Mouse (Mus musculus) layer of hippocampus, postnatal 14 days (tissue): ENCODE measurements around the gene Tgfbi. TPM values are rescaled to one million over a fixed set of nuclear protein-coding genes. Genes with fewer than 3 reads are reported as not detected.

ENCODE experiments used
- DNase-seq, 2 experiments: peaks; one replicate each; pipeline ENCODE4 v3.0.0; 2021 to 2022; ENCODE audit warnings: low spot score in 2 of 2, mixed read lengths in 1 of 2
- total RNA-seq, 2 experiments: library from RNA; stranded (reverse); gene quantifications; 2 replicates each; pipeline ENCODE4 v1.2.3; 2021

Gene Tgfbi
- total RNA-seq, 2 experiments from 2014 or later, result 3.3 to 4.7 TPM

GRCm38 (mm10) chr13:56597831-56598612 is 11.3 kb upstream of the Tgfbi start:
- DNase-seq, result no peak

DNA sequence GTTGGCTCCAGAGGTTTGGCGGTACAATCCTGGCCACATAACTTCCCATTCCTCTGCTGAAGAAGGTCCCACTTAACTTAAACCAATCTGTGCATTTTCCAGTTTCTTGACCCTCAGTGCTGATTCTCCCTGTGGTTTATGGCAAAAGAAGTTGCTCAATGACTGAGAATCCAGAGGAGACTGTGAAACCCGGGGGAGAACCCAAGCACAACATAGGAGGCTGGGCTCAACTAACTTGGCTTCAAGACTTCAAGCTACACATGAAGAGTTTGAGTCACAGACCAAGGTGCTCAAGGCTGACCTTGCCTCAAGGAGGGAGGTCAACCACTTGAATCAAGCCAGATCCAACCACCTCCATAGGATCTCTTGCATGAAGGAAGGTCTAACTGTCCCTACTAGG is 9.8 kb upstream of the Tgfbi start:
- no peak for DNase-seq

GRCm38 (mm10) chr13:56600216-56600890 is 9.0 kb upstream of the Tgfbi start:
- no peak for DNase-seq

GRCm38 (mm10) chr13:56601199-56601598 is 8.1 kb upstream of the Tgfbi start:
- DNase-seq, result no peak

DNA sequence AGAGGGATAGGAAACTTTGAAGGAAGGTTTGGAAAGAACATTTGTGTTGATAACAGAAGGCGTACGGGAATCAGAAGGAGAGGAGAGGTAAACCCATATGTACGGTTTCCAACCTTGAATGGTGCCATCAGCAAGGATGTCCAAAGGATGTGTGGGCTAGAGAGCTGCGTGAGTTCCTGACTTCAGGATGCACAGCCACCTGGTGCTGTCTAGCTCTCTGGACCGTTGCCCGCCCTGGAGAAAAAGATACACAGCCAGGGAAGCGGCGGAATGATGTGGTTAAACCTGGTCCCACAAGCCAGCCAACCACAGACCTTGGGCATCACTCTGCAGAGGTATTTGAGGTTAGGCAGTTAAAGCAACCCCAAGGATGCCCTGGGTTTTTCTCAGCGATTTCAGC is 3.8 kb upstream of the Tgfbi start:
- no peak for DNase-seq

DNA sequence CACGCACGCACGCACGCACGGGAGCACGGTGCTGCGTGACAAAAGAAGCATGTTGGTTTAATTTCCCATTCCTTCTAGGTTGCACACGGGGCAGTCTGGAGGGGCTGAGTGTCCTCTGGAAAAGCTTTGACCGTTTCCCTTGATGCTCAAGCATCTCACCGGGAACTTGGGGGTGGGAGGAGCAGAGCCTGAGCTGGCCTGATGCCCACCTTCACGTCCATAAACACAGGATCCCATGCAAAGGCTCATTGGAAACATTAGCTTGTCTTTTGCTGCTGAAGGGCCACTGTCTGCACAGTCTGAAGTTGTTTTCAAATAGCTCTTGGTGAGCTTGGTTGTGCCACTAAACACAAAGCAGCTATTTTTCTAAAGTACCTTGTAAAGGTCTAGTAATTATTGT is 2.6 kb upstream of the Tgfbi start:
- DNase-seq, result no peak

DNA sequence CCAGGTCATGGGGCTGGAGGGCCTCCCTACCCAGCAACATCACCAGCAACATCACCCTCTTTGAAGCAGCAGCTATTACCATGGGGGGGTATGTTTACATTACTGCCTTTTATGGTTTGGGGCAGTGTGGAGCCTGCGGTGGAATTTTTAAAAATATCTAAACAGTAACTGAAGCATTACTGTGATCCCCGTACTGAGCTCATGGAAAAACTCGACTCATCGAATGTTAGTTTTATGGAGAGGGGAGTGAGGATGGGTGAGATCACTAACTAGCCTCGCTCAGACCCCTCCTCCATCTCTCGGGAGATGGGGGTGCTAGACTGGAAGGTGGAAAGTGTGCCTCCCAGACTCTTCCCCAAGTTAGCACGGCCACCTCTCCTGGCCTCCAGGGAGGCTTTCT is 2.1 kb upstream of the Tgfbi start:
- DNase-seq, result no peak

DNA sequence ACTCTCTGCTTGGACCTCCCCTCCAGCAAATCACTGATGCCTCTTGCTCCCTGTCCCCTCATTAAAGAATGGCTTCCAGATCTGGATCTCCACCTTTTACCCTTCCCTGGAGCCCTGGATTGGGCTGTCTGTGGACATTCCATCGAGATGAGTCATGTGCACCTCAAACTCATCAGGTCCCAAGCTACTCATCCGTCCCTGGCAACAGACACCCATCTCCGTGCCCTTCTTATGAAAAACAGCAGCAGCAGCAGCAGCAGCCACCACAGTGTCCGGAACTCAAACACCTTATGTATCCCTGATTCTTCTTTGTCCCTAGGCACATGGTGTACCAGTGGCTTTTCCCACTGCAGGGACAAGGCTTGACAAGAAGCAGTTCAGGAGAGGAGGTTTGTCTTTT is 1.5 kb upstream of the Tgfbi start:
- no peak for DNase-seq

- DNase-seq, result no peak
Measured at GRCm38 (mm10) chr13:56611129-56611528, 1.8 kb downstream of the Tgfbi start.

DNA sequence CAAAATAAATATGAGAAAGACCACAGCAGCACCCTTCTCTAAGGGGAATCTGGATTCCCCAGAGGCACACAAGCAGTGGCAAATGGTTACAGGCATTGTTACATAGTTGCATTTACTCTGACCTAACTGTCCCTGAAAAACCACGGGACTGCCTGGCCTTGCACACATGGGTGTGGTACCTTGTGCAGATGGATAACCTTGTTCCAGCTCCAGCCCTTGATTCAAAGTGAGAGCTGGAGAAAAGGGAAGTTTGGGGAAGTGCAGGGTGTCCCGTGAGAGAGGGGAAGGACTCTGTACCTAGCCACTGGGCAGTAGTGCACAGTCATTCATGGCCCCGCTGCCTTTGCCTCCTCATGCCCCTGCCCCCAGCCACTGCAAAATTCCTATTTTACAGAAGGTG is 2.4 kb downstream of the Tgfbi start:
- DNase-seq, result no peak

DNA sequence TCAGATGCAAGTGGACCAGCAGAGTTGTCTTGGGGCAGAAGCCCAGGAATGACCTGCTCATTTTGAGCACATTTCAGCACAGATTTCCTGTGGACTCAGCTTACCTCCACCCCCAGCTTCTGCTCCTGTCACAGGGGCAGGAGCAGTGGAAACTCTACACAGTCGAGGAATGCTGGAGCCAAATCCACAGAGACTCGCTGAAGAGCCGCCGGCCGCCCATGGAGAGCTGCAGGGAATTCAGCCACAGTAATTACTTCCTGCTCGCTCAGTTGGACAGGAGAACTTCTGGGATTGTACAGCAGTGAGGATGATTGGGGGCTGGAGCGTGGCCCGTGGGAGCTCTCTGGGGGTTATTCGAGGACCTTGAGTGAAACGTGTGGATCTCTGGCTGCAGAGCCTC is 3.0 kb downstream of the Tgfbi start:
- no peak for DNase-seq

DNA sequence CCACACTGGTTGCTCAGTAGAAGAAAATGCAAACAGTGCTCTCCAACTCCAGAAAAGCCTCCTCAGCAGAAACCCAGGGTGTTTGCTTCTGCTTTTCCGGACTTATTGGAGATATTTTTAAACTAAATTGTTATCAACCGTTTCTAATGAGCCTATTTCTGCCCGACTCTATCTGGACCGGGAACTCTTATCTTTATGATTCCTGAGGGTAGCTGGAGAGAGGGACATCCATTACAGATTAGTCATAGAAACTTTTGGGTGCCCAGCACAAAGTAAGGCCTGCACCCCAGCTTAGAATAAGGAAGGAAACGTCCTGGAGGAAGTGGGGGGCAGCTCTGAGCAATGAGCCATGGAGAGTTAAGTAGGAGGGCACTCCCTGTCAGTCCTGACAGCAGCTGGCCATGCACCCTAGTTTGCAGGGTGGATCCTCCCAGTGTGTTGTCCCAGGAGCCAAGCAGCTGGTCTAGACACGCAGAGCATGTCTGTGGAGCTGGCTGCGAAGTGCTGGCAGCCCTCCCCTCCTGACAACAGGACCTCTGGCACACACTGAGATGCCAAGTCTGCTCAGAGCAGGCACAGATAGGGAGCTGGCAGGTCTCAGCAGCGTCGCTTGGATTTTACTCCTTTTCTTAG is 4.2 kb downstream of the Tgfbi start:
- DNase-seq, result peak; percentile 35 to 40

- DNase-seq, result no peak
Measured at GRCm38 (mm10) chr13:56614768-56615167, 5.4 kb downstream of the Tgfbi start.

GRCm38 (mm10) chr13:56615223-56615622 is 5.9 kb downstream of the Tgfbi start:
- DNase-seq, result no peak

GRCm38 (mm10) chr13:56615864-56616263 is 6.5 kb downstream of the Tgfbi start:
- DNase-seq, result no peak

DNA sequence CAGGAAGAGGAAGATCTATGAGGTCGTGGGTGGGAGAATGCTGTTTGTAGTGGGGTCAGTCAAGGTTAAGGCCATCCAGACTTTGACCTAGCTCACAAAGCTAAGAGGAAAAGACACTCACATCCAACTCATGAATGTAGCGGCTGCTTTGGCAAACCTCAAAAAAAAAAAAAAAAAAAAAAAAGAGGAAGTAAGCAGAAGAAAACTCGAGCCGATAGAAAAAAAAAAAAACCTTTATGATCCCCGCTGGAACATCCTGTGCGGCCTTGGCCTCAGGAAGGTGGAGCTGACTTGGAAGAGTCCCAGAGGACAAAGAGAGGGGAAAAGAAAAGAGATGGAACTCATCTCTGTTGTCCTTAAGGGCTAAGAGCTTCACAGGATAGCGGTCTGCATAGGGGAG is 7.1 kb downstream of the Tgfbi start:
- DNase-seq, result no peak

- no peak for DNase-seq
Measured at GRCm38 (mm10) chr13:56617197-56617596, 7.9 kb downstream of the Tgfbi start.

- no peak for DNase-seq
Measured at GRCm38 (mm10) chr13:56622201-56622757, 13.0 kb downstream of the Tgfbi start.

DNA sequence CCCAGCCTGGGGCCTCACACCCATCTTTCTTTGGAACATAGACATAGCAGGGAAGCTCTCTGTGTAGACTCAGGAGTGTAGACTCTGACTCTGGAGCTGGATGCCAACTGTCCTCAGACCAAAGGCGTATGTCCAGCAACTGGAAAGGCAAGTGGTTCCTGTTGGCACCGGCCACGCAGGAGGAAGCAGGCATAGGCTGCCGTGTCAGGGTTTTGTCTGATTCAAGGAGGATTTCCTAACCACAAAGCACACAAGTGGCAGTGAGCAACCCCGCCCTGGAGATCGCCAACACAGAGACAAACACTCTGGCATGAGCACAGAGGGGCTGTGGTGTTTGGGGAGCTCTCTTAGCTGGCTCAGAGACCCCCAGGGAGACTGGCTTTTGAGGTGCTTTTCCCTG is 17.2 kb downstream of the Tgfbi start:
- no peak for DNase-seq

DNA sequence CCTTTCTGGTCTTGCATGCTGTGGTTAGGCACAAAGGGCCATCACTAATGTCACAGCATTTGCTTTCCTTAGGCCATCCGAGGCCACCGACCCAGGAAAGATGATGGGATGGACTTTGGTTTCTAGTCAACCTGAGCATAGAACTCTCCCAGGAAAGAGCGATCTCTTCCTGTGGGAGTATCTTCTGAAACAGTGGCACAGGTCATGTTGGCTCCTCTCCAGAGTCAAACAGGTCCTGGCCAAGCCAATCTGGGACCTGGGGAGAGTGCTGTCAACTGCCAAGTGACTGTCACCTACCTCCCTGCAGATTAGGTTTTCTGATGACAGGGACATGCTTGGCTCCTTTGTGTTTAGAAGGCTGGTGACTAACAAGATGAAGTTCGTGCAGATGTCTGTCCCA is 20.8 kb downstream of the Tgfbi start:
- no peak for DNase-seq

- no peak for DNase-seq
Measured at GRCm38 (mm10) chr13:56630552-56630951, 21.2 kb downstream of the Tgfbi start.

GRCm38 (mm10) chr13:56631332-56631731 is 22.0 kb downstream of the Tgfbi start:
- no peak for DNase-seq
